Comparison of ENCODE assay signal across 21 mouse cellular contexts in genomic region chr11:86843831-86844230, GRCm38 (mm10). TPM values are rescaled to one million over a fixed set of nuclear protein-coding genes. Genes with fewer than 3 reads are reported as not detected.
DNase-seq lines count a peak whose midpoint lies in the region; TF ChIP-seq lines count a peak whose summit lies in the region.
"Had no signal": no experiment of that assay in that cellular context is flagged by ENCODE, and none has a peak within 500 bp of the region (broad histone marks: within the 10 kb centered on the region; RNA-seq: fewer than 3 reads in every experiment).

No protein-coding gene starts in this region.

- no peak overlapping the region for H3K27ac ChIP-seq in thymus, adult 2 months (ENCODE audit: control insufficient read depth, insufficient read depth, low read length)
- H3K27ac ChIP-seq: hindbrain, embryonic 10.5 days; left cerebral cortex, adult 2 months; liver, embryonic 13.5 days; midbrain, embryonic 13.5 days had no signal

- no peak overlapping the region for H3K4me3 ChIP-seq in thymus, adult 2 months (ENCODE audit: control insufficient read depth, insufficient read depth, low read length)
- H3K4me3 ChIP-seq: heart, embryonic 12.5 days; hindbrain, embryonic 10.5 days; left cerebral cortex, adult 2 months; liver, embryonic 13.5 days; midbrain, embryonic 13.5 days had no signal

- peak; percentile 31 for DNase-seq in kidney, adult 11 months
- no peak for DNase-seq in kidney, postnatal 10 days
- DNase-seq in thymus, adult 2 months, result peak; percentile 22
- DNase-seq in thymus, postnatal 10 days (ENCODE audit: low spot score in 2 of 2), result no peak
- DNase-seq in kidney, postnatal 14 days, result peak; percentile 29
- no peak for DNase-seq in layer of hippocampus, postnatal 36 days
- DNase-seq in yolk sac, embryonic 10.5 days (ENCODE audit: low spot score), result no peak
- DNase-seq: adrenal gland, postnatal 10 days; cerebellum, adult 8-10 months; cerebellum, postnatal 36 days; embryo, embryonic 11 days; gastrocnemius, postnatal 10 days; heart, postnatal 10 days; layer of hippocampus, adult 9-11 months; left cerebral cortex, postnatal 4 days; liver, embryonic 13.5 days; lung, embryonic 14.5 days had no signal

- TF ChIP-seq CTCF in thymus, adult 2 months (IDR thresholded peaks at IDR 0.05; ENCODE audit: borderline replicate concordance, control insufficient read depth, extremely low read depth, insufficient read depth, low read length, poor library complexity), result no peak

- no peaks in the 10 kb centered on the region for H3K27me3 ChIP-seq in thymus, adult 2 months (ENCODE audit: control insufficient read depth, insufficient read depth, low read length)
- H3K27me3 ChIP-seq: heart, embryonic 12.5 days; liver, embryonic 13.5 days; midbrain, embryonic 13.5 days had no signal

- 4% methylated on average over 5 of the region's 5 CpGs for WGBS in thymus, adult 2 months

- H3K4me1 ChIP-seq in thymus, adult 2 months (replicated peaks; ENCODE audit: control insufficient read depth, insufficient read depth, low read length), result peaks cover 11% of the 10 kb centered on the region

- no peaks in the 10 kb centered on the region for H3K36me3 ChIP-seq in thymus, adult 2 months (ENCODE audit: control insufficient read depth, insufficient read depth, low read length)
- H3K36me3 ChIP-seq: heart, embryonic 12.5 days; hindbrain, embryonic 10.5 days; liver, embryonic 13.5 days; midbrain, embryonic 13.5 days had no signal

- no peak for TF ChIP-seq POLR2A in thymus, adult 2 months (IDR thresholded peaks at IDR 0.05; ENCODE audit: control insufficient read depth, extremely low read depth, insufficient read depth, low read length, poor library complexity)

RNA-seq across cellular contexts. Expression of gene Dhx40, which starts 36.3 kb away (rescaled TPM):
- polyA plus RNA-seq in thymus, adult 2 months (2012; rRNA removed), result 4.6 and 5.4 TPM in 2 replicates
- total RNA-seq in layer of hippocampus, postnatal 36 days (2021), result 10 to 100 TPM; 29.7 to 34.3 TPM

Comparison
In these comparisons a context has a peak if more than half of its experiments do, and no peak if none do; other contexts are left out.
1. DNase-seq: peak in kidney, adult 11 months (single experiment), thymus, adult 2 months (single experiment) and kidney, postnatal 14 days (single experiment); none in kidney, postnatal 10 days (single experiment), thymus, postnatal 10 days (0 of 2), layer of hippocampus, postnatal 36 days (0 of 2) and yolk sac, embryonic 10.5 days (single experiment).